Mouse (Mus musculus) liver, postnatal 0 days (tissue): ENCODE data around the gene Cdk8.

Experiments used
- CTCF ChIP-seq: sonication (generic); IDR thresholded peaks from 2 replicates; pipeline ENCODE4 v1.5.1; 2016; ENCODE audit warnings: antibody characterized with exemption, low read depth
- EP300 ChIP-seq: IDR thresholded peaks from 2 replicates; pipeline ENCODE4 v1.6.1; 2016; ENCODE audit warnings: antibody characterized with exemption, low read depth, mild to moderate bottlenecking

DNA sequence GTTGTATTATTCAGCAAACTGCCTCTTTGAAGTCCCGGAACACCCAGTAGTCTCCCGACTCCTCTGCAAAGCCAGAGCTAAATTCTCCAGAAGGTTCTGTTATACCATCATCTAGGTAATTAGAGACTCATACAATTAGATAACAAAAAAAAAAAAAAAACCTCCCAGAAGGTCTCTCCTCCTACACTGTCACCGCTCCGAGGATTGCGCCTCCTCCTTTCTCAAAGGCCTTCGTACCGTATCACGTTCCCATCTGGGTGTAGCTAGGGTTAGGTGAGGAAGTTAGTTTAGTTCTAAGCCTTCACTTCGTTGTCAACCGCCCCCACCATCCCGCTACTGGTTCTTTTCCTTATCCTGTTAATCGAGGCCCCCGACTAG lies 10.5 kb upstream of the Cdk8 start:
- TF ChIP-seq CTCF (no peak), EP300 (no peak)
